Mouse (Mus musculus): Measurements from ENCODE around the gene Rtel1.

The Rtel1 gene

GRCm38 (mm10) chr2:181319248-181320102 lies at the start of gene Rtel1:
TSS of gene Rtel1 (plus strand) at chr2:181319739.
- peak; percentile 87 to 88 for DNase-seq

DNA sequence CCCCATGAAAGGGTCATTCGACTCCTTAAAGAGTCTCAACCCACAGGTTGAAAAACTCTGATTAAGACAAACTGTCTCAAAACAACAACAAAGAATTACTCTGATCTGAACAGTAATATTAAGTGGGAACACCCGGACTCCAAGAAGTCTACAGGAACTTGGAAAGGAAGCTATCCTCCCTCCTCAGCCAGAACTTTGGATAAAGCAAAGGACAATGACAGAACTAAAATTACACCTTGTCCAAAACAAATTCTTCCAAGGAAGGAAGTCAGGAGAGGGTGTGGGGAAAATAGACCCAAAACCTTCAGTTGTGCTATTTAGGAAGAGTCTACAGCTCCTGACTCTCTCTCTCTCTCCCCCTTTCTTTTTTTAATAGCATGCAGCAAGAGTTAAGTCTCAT lies 47.4 kb upstream of the Rtel1 start:
- no peak for DNase-seq

DNA sequence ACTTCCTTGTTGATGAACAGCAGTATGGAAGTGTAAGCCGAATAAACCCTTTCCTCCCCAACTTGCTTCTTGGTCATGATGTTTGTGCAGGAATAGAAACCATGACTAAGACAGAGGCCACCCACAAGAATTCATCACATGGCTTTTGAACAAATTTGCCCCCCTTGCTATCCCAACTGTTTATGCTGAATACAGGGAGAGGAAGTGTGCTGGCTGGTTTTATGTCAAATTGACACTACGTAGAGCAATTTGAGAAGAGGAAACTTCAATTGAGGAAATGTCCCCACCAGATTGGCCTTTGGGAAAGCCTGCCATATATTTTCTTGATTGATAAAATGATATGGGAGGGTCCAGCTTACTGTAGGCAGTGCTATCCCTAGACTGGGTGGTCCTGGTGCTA lies 45.7 kb upstream of the Rtel1 start:
- DNase-seq = no peak

DNA sequence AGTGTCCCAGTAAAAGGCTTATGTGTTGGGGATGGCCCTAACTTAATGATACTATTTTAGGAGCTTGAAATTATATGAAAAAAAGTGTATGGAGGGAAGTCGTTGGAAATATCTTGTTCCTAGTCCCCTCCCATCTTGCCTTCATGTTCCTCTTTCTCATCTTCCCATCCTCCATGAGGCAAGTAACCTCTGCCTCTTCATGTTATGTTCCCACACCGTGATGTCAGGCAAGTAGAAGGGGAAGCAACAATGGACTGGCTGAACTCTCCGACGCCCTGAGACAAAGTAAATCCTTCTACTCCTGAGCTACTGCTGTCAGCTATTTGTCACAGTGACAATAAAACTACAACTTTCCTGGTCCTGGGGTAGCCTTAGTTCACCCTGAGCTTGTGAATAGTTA lies 44.9 kb upstream of the Rtel1 start:
- DNase-seq = no peak

DNA sequence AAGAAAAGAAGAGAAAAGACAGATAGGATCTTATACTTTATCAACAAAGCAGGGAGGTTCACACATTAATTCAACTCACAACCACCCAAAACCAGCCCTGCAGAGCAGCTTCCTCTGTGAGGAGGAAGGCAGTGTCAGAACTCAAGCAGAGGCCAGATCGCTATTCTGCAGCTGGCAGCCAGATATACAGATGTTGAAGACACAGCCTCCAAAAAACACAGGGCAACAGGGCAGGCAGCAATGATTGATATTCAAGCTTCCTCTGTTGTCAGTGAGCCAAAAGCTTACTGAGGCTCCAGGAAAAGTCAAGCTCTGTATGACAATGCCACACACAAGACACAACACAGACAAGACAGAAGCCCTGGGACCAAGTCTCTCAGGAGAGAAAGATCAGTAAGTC lies 42.8 kb upstream of the Rtel1 start:
- DNase-seq = no peak

DNA sequence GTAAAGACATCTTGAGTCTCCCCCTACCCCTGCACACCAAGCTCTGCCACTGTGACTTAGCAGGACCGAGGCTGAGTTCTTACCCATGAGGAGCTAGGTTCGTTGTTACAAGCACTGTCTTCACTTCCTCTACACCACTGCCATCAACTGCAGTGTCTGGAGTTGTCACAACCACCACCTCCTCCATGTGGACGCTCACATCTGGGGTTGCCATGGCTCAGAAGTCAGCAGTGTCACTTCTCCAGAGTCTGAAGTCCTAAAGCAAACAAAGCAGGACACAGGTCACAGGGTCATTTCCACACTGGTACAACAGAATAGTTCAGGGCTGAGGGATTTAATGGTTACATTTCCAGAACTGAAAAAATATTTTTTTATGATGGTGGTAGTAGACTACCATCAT lies 41.7 kb upstream of the Rtel1 start:
- no peak for DNase-seq

GRCm38 (mm10) chr2:181279968-181280367 lies 39.6 kb upstream of the Rtel1 start:
- no peak for DNase-seq

DNA sequence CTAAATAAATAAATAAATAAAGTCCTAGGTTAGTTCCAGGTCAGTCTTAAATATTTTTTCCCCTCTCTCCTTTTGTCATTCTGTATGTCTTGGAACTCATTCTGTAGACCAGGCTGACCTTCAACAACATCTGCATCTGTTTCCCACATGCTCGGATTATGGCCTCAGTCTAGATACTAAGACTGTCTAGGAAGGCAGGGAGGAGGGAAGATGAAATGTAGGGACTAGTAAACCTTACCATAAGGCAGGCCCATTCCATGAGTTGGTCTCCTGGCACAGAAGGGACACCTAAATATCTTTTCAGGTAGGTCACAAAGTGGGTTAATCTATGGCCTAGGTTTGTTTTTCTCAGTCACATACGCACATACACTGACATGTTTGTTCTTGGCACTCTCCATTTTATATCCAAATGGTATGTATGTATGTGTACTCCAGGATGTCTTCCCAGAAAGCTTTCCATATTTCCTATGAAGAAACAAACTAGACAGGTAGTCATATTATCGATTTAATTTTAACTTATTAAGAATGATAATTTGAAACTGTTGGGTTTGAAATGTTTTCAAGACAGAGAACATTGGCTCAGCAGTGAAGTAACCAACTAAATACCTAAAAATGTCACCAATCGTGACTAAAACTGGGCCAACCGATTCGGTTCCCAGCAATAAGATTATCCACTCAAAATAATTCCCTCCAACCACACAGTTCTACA lies 32.8 kb upstream of the Rtel1 start:
- no peak for DNase-seq

DNA sequence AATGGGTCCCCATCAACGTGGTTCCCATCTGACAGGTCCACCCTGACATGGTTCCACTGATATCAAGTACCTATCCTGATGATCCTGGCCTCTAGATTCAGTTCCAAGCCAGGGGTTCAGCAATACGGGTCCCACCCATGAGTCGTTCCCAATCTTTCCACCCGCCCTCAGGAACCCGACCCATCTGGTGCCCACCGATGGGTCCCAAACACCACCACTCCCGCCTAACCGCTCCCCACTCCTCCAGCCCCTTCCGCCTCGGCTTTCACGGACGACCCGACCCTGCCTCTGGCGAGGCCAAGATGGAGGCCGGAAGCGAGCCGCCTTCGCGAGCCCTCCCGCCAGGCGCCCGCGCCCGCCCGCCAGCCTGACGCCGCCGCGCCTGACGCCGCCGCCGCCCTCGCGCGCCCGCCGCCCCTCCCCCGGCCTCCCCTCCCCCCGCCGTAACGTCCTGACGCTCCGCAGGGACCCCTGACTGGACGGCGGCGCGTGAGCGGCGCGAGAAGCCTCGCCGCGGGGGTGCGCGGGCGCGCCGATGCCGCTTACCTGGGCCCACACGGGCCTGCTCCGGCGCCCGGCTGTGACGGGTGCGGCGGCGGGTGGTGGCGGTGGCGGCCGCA lies 32.1 kb upstream of the Rtel1 start:
- peak; percentile 91 to 93 for DNase-seq

GRCm38 (mm10) chr2:181287958-181288350 lies 31.6 kb upstream of the Rtel1 start, which contains the start of gene Gmeb2:
TSS of gene Gmeb2 (minus strand) at chr2:181288035.
- peak; percentile 92 to 96 for DNase-seq

DNA sequence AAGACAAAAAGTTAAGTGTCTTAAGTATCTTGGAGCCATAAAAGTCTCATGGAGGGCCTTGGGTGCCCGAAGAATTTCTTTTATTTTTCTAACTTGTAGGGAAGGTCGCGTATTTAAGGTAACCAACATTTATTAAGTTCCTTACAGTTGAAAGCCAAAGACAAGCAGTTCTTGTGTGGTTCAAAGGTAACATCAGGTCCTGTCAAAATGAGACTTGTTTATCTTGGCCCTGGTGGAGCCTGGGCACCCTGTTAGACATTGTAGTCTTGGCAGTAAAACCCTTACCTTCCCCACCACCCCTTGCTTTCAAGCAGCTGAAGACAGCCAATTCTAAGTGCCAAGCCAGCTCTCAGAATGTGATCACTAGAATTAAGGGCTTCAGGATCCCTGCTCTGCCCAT lies 30.8 kb upstream of the Rtel1 start:
- DNase-seq = no peak

GRCm38 (mm10) chr2:181290937-181291336 lies 28.6 kb upstream of the Rtel1 start:
- DNase-seq = no peak

GRCm38 (mm10) chr2:181302041-181302440 lies 17.5 kb upstream of the Rtel1 start:
- no peak for DNase-seq

DNA sequence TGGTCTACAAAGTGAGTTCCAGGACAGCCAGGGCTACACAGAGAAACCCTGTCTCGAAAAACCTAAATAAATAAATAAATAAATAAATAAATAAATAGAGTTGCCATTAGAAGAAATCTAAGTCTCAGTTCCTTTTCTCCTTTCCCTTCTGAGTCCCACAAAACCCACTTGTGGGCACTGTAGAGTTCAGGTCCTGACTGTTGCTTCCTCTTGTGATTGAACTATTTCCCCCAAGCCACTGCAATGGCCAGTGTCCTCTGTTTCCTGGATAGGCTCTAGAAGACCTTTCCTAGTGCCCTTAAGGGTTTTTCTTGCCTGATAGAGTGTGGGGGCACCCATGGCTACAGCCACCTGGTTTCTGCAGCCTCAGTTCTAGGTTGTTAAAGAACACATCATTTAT lies 14.6 kb upstream of the Rtel1 start:
- no peak for DNase-seq

GRCm38 (mm10) chr2:181307144-181307804 lies 12.3 kb upstream of the Rtel1 start:
- DNase-seq = peak; percentile 61 to 73

GRCm38 (mm10) chr2:181312435-181312834 lies 7.1 kb upstream of the Rtel1 start:
- peak; percentile 28 to 37 for DNase-seq

GRCm38 (mm10) chr2:181313006-181313343 lies 6.6 kb upstream of the Rtel1 start:
- DNase-seq = no peak

GRCm38 (mm10) chr2:181313344-181314079 lies 6.0 kb upstream of the Rtel1 start:
- DNase-seq = peak; percentile 71

DNA sequence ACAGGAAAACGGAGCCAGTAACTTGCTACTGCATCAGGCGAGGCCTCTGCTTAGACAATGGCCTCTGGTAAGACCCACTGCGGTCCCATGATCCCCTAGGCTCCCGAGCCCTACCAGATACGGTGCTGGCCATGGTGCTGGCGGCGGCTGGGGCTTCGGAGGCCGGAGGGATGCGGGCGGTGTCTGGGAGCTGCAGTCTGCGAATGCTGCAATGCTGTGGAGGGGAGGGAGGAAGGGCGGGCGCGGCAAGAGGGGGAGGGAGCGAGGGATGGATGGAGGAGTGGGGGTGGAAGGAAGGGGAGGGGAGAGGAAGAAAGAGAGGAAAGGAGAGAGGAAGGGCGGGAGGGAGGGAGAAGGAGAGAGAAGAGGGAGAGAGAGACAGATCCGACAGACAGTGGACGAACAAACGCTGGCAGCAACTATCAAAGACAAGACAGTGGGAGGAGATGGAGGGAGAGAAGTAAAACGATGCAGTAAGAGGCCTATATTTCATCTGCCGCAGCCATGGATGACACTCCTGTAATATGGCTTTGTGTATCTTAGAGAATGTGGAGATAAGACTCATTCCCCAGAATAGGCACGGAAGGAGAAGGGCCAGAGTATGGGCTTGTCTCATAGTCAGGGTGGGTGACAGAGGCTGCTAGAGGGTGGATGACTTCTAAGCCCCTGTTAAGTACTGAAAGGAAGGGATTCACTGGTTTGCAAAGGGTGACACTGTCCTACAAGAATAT lies 5.3 kb upstream of the Rtel1 start, which contains the start of gene Stmn3:
Gene Stmn3, minus strand, starts transcription at position 421 of the 731 bp plus-strand sequence.
- peak; percentile 90 to 94 for DNase-seq

GRCm38 (mm10) chr2:181320103-181320499 lies 562 bp downstream of the Rtel1 start:
- DNase-seq = no peak

- no peak for DNase-seq
These were observed 2.6 kb downstream of the Rtel1 start for GRCm38 (mm10) chr2:181322136-181322535.

DNA sequence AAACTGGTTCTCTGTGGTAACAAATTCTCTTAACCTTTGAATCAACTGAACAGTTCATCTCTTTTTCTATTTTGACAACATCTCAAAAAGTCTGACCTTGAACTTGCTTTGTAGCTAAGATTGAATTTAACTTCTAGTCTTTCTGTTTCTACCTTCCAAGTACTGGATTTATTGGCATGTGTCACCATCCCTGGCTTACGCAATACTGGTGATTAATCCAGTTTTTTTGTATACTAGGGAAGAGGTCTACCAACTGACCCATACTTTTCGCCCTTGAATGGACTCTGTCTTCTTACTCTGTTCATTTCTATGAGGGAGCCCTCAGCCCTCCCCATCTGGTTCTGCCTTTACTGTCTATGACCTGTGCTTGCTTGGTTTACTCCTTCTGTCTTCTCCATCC lies 6.6 kb downstream of the Rtel1 start:
- DNase-seq = no peak

All from cerebellum, postnatal 25 days (tissue).